Mouse (Mus musculus) lung, adult 2 months (tissue): ENCODE data around the gene Cdh23.

ENCODE experiments used
- CTCF ChIP-seq: fragments of 200-500 bp; IDR thresholded peaks from 2 replicates; pipeline ENCODE4 v1.5.1; 2011; ENCODE audit warnings: mild to moderate bottlenecking, low read length, control low read depth; ENCODE audit not compliant: insufficient read depth
- POLR2A ChIP-seq: fragments of 200-500 bp; IDR thresholded peaks from 2 replicates; pipeline ENCODE4 v1.6.1; 2011; ENCODE audit warnings: low read depth, mild to moderate bottlenecking, control low read depth, low read length, borderline replicate concordance; ENCODE audit errors: extremely low read depth

DNA sequence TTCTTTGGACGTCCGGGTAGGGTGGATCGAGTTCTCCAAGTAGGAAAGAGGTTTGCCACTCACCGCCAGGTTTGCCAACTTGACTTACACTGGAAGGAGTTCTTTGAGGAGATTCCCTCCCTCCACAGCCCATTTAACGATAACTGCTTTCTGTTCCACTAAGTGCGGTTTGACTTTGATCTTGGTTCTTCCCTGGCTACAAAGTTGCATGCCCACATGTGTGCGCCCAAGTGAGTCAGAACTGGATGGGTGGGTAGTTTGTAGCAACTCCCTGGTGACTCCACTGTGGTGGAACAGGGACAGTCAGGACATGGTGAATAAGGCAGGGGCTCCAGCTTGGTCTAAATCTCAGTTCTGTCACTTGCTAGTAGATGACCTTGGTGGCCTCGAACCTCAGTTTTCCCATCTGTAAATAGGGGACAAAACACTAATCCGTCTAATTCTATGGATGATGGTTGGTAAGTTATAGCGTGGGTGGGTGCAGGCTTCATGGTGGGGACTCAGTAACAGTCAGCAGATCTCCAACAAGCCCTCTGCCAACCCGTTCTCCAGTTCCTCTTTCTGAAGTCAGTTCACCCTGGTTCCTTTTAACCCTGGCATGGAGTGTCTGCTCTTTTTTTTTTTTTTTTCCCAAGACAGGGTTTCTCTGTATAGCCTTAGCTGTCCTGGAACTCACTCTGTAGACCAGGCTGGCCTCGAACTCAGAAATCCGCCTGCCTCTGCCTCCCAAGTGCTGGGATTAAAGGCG is 48.4 kb upstream of the Cdh23 start:
- TF ChIP-seq CTCF (no peak), POLR2A (no peak)
